Mouse (Mus musculus) ES-Bruce4 (cell line): Measurements from ENCODE around the gene Gpr135. TPM values are rescaled to one million over a fixed set of nuclear protein-coding genes. Genes with fewer than 3 reads are reported as not detected.

Experiments used
- H3K27ac ChIP-seq: 2 replicates; pipeline ENCODE4 v1.5.1; 2012; ENCODE audit warnings: low read length, inconsistent platforms; ENCODE audit not compliant: insufficient read depth
- H3K27me3 ChIP-seq: 2 replicates; pipeline ENCODE4 v1.6.1; 2012; ENCODE audit warnings: mild to moderate bottlenecking, low read length, inconsistent platforms; ENCODE audit not compliant: control insufficient read depth, poor library complexity, insufficient read depth, severe bottlenecking
- H3K36me3 ChIP-seq: 2 replicates; pipeline ENCODE4 v1.6.1; 2012; ENCODE audit warnings: inconsistent platforms, mild to moderate bottlenecking, low read length, moderate library complexity; ENCODE audit not compliant: control insufficient read depth, poor library complexity, insufficient read depth, severe bottlenecking
- H3K4me1 ChIP-seq: one replicate; pipeline ENCODE4 v1.8.1; 2011; ENCODE audit warnings: low read length; ENCODE audit not compliant: control insufficient read depth, insufficient read depth
- H3K4me3 ChIP-seq: 2 replicates; pipeline ENCODE4 v1.5.1; 2011; ENCODE audit warnings: low read depth, mild to moderate bottlenecking, low read length
- H3K9ac ChIP-seq: 2 replicates; pipeline ENCODE4 v1.6.1; 2012; ENCODE audit warnings: low read depth, mild to moderate bottlenecking, inconsistent platforms; ENCODE audit not compliant: poor library complexity, severe bottlenecking
- H3K9me3 ChIP-seq: replicated peaks from 2 replicates; pipeline ENCODE4 v1.6.1; 2012; ENCODE audit warnings: mild to moderate bottlenecking, low read length, inconsistent platforms; ENCODE audit not compliant: control insufficient read depth, poor library complexity, insufficient read depth, severe bottlenecking
- CTCF ChIP-seq: IDR thresholded peaks from one replicate; pipeline ENCODE4 v1.8.1; 2011; ENCODE audit warnings: low read depth, low read length
- EP300 ChIP-seq: IDR thresholded peaks from 2 replicates; pipeline ENCODE4 v1.6.1; 2011; ENCODE audit warnings: low read depth, low read length; ENCODE audit not compliant: insufficient read depth
- POLR2A ChIP-seq: IDR thresholded peaks from one replicate; pipeline ENCODE4 v1.8.1; 2011; ENCODE audit warnings: low read length; ENCODE audit not compliant: insufficient read depth
- polyA plus RNA-seq: library from polyadenylated mRNA; stranded (reverse); fragments of >200 nt; gene quantifications from 2 replicates; pipeline ENCODE4 v1.2.4, GENCODE M21; 2011; ENCODE audit warnings: low read depth; ENCODE audit not compliant: missing spikeins, insufficient read depth, insufficient read length

Gene Gpr135
- polyA plus RNA-seq, 1 experiment: 1.8 TPM

DNA sequence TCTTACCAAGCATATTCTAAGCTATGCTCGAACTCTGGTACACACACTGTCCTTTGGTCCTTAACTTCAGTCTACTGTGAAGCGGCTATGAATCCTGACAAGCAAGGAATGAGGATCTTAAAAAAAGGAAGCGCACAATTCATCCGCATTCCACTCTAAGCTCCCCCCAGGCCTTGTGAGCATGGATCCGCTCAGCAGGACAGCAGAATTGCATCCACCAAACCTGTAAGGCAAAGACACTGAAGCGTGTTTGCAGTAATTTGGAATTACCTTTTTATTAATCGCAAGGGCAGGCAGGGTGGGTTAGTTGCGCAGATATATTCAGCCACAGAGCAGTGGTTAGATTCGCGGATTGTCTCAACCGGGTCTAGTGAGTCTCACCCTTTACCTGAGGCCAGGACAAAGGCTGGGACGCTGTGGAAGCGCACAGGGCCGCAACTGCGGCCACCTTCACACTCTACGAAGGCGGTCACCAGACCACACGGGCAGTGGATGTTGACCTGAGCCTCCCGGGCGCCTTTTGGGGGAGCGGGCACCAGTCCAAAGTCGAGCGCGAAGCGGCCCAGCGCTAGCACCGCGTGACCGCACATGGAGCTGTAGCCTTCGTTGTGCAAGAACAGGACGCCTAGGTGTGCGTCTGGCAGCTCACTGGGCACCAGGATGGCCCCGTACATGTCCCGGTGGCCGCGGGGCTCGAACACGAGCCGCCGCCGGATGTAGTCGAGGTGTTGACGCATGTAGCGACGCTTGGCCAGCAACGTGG, 13.5 kb upstream of the Gpr135 start:
- Histone ChIP-seq H3K27me3 (no peaks in the 10 kb centered on the region), H3K9me3 (no peaks in the 10 kb centered on the region), H3K9ac (peak overlapping the region; percentile 81), H3K27ac (peak overlapping the region; percentile 48; the same call in 1 of the 2 replicates), H3K36me3 (no peaks in the 10 kb centered on the region), H3K4me1 (no peaks in the 10 kb centered on the region), H3K4me3 (peak overlapping the region; percentile 72)
- TF ChIP-seq POLR2A (no peak), CTCF (no peak), EP300 (no peak)

DNA sequence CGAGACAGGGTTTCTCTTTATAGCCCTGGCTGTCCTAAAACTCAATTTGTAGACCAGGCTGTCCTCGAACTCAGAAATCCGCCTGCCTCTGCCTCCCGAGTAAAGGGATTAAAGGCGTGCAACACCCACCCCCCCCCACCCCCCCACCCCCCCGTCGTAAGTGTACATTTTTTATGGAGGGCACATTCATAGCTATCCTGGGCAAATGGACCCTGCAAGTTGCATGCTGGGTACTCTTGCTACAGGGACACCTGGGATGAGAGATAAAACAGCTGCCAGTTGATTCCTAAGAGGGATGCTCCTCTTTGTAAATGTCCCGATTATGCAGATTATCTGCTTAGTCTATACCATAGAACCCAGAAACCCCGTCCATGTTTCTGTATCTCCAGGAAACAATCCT, 12.3 kb upstream of the Gpr135 start:
- no peaks in the 10 kb centered on the region for H3K36me3 ChIP-seq
- H3K27me3 ChIP-seq: no peaks in the 10 kb centered on the region
- TF ChIP-seq POLR2A (no peak), EP300 (no peak), CTCF (no peak)
- H3K9ac ChIP-seq: peak overlapping the region; percentile 81; the same call in 1 of the 2 replicates
- peak overlapping the region; percentile 46 for H3K4me3 ChIP-seq
- H3K27ac ChIP-seq: no peak overlapping the region
- no peaks in the 10 kb centered on the region for H3K4me1 ChIP-seq
- no peaks in the 10 kb centered on the region for H3K9me3 ChIP-seq

DNA sequence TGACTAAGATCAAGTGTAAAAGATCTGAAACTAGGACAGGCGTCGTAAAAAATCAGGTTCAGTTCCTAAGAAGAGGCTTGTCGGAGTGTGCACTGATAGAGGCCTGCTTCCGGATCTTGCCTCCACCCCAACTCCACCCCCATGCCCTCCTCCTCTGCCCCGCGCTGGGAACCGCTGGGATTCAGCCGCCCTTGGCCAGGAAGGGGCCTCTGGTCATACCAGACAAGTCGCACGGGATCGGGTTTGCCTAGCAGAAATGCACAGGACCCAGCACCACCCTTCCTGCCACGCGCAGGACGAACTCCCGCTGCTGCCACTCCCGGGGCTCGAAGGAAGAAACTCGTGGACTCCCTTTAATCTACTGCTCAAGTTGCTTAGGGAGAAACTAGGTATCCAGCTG, 11.4 kb upstream of the Gpr135 start:
- no peaks in the 10 kb centered on the region for H3K9me3 ChIP-seq
- H3K4me1 ChIP-seq: no peaks in the 10 kb centered on the region
- no peaks in the 10 kb centered on the region for H3K27me3 ChIP-seq
- H3K9ac ChIP-seq: peak overlapping the region; percentile 81
- peak overlapping the region; percentile 35 for H3K27ac ChIP-seq
- no peaks in the 10 kb centered on the region for H3K36me3 ChIP-seq
- peak overlapping the region; percentile 31 for H3K4me3 ChIP-seq
- TF ChIP-seq EP300 (0 out of 2 replicates have a peak, but pooled peaks have one; percentile 60), POLR2A (no peak)

DNA sequence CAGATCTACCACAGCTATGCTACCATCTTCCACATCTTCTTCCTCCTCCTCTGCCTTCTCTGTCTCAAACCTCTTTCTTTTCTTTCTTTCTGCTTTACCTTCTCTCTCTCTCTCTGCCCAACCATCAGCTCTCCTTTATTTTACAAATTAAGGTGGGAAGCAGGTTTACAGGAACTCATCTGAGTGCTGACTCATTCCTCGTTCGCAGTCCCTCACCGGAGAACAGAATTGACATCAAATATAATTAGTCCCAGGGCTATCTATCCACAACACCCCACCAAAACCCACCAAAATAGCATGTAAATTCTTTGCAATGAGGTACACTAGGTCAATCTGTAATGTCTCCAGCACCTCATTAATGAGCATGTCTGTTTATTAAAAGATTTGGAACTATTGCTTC, 11.0 kb upstream of the Gpr135 start:
- Histone ChIP-seq H3K27ac (peak overlapping the region; percentile 35), H3K36me3 (no peaks in the 10 kb centered on the region), H3K4me1 (no peaks in the 10 kb centered on the region), H3K9ac (peak overlapping the region; percentile 81), H3K9me3 (no peaks in the 10 kb centered on the region), H3K4me3 (peak overlapping the region; percentile 31), H3K27me3 (no peaks in the 10 kb centered on the region)
- TF ChIP-seq POLR2A (no peak), CTCF (no peak)

DNA sequence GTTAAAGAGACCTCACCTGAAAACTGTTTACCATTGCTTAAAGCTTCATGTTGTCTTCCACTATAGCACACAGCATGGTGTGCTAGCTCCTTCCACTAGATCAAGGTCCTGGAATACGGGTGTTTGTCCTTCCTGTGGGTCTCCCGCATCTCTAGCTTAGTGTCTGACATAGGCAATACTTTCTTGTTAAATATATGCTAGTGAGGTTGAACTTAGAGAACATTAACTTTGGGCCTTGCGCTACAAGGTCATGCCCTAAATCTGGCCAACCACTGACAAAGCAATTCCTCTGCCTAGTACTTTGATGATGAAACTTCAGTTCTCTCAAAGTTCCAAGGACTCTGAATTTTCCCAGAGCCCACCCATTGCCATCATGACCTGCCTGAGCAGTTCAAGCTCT, 7.3 kb upstream of the Gpr135 start:
- H3K27me3 ChIP-seq: no peaks in the 10 kb centered on the region
- no peak overlapping the region for H3K27ac ChIP-seq
- H3K4me3 ChIP-seq: no peak overlapping the region
- no peaks in the 10 kb centered on the region for H3K9me3 ChIP-seq
- H3K9ac ChIP-seq: no peak overlapping the region
- H3K36me3 ChIP-seq: peaks cover 3% of the 10 kb centered on the region; the same call in 1 of the 2 replicates
- TF ChIP-seq POLR2A (no peak), EP300 (no peak), CTCF (no peak)
- H3K4me1 ChIP-seq: no peaks in the 10 kb centered on the region

DNA sequence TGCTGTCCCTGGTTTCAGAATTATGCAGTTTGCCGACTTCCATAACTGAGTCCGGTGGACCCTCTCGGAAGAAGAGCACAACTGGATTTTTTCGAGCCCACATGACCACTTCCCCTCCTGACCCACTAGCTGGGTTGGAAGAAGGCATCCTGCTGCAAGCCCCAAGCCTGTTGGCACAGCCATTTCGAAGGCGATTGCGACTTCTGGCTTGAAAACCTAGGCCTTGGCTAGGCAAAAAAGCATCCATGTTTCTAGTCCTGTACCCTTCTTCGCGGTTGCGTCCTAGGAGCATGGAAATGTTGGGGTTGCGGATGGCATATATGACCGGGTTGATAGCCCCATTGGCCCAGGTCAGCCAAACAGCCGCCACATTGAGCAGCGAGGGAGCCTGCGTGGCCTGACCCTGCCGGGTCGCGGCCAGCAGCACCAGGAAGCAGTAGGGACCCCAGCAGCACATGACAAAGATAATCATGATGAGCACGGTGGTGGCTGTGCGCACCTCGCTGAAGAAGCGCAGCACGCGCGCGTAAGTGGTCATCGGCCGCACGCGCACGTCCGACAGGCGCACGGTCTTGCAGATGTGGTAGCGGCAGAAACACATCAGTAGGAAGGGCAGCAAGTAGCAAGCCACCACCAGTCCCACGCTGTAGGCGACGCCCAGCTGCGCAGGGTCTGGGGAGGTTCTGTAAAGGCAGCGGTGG, 1.1 kb downstream of the Gpr135 start:
- H3K4me3 ChIP-seq: peak overlapping the region; percentile 76
- H3K9me3 ChIP-seq: no peaks in the 10 kb centered on the region
- H3K27me3 ChIP-seq: no peaks in the 10 kb centered on the region
- H3K36me3 ChIP-seq: no peaks in the 10 kb centered on the region
- no peak for TF ChIP-seq POLR2A
- no peak for TF ChIP-seq EP300
- TF ChIP-seq CTCF: no peak
- H3K27ac ChIP-seq: no peak overlapping the region
- H3K9ac ChIP-seq: peak overlapping the region; percentile 44
- no peaks in the 10 kb centered on the region for H3K4me1 ChIP-seq
